10 mouse cellular contexts compared by ENCODE assay signal in genomic region chr14:54616226-54616825, GRCm38 (mm10). TPM values are rescaled to one million over a fixed set of nuclear protein-coding genes. Genes with fewer than 3 reads are reported as not detected.
DNase-seq lines count a peak whose midpoint lies in the region; ATAC-seq lines count a peak whose summit lies in the region.
"Had no signal": no experiment of that assay in that cellular context is flagged by ENCODE, and none has a peak within 500 bp of the region (broad histone marks: within the 10 kb centered on the region; RNA-seq: fewer than 3 reads in every experiment).

No protein-coding gene starts in this region.

- H3K9ac ChIP-seq in forebrain, embryonic 11.5 days (ENCODE audit: low read length) = no peak overlapping the region
- H3K9ac ChIP-seq in lung, embryonic 15.5 days = no peak overlapping the region
- H3K9ac ChIP-seq in hindbrain, embryonic 16.5 days (ENCODE audit: low read depth, low read length) = no peak overlapping the region
- H3K9ac ChIP-seq in neural tube, embryonic 15.5 days (replicated peaks) = no peak overlapping the region

- H3K36me3 ChIP-seq in forebrain, embryonic 10.5 days (replicated peaks) = peaks cover 48% of the 10 kb centered on the region
- peaks cover 3% of the 10 kb centered on the region; the same call in 1 of the 2 replicates for H3K36me3 ChIP-seq in forebrain, embryonic 11.5 days (ENCODE audit: control insufficient read depth, insufficient read depth, low read length)
- H3K36me3 ChIP-seq in lung, embryonic 15.5 days = peaks cover 37% of the 10 kb centered on the region
- H3K36me3 ChIP-seq in hindbrain, embryonic 16.5 days (ENCODE audit: control insufficient read depth, insufficient read depth, low read length) = peaks cover 12% of the 10 kb centered on the region
- peaks cover 32% of the 10 kb centered on the region for H3K36me3 ChIP-seq in neural tube, embryonic 15.5 days

- H3K4me3 ChIP-seq in forebrain, embryonic 10.5 days = peak overlapping the region; percentile 81
- H3K4me3 ChIP-seq in forebrain, embryonic 11.5 days (ENCODE audit: low read depth, low read length) = no peak overlapping the region
- H3K4me3 ChIP-seq in lung, embryonic 15.5 days = peak overlapping the region; percentile 89; the same call in 1 of the 2 replicates
- H3K4me3 ChIP-seq in hindbrain, embryonic 16.5 days (ENCODE audit: low read length) = no peak overlapping the region
- H3K4me3 ChIP-seq in neural tube, embryonic 15.5 days (replicated peaks) = peak overlapping the region; percentile 81; the same call in 1 of the 2 replicates

- WGBS in forebrain, embryonic 10.5 days = 92% methylated on average over 16 of the region's 16 CpGs
- WGBS in forebrain, embryonic 11.5 days = 94% methylated on average over 16 of the region's 16 CpGs
- 91% methylated on average over 16 of the region's 16 CpGs for WGBS in lung, embryonic 15.5 days
- WGBS in hindbrain, embryonic 16.5 days = 92% methylated on average over 16 of the region's 16 CpGs
- 90% methylated on average over 16 of the region's 16 CpGs for WGBS in neural tube, embryonic 15.5 days

- no peak overlapping the region for H3K4me2 ChIP-seq in forebrain, embryonic 11.5 days (ENCODE audit: low read depth, low read length, severe bottlenecking)
- no peak overlapping the region for H3K4me2 ChIP-seq in lung, embryonic 15.5 days
- H3K4me2 ChIP-seq in hindbrain, embryonic 16.5 days (ENCODE audit: low read length) = peak overlapping the region; percentile 77
- H3K4me2 ChIP-seq in neural tube, embryonic 15.5 days = peak overlapping the region; percentile 73

- no peak for DNase-seq in forebrain, embryonic 10.5 days (ENCODE audit: extremely low spot score, low spot score)
- DNase-seq in forebrain, embryonic 11.5 days (ENCODE audit: low spot score) = no peak
- DNase-seq in lung, adult 18-20 months = no peak
- DNase-seq in layer of hippocampus, adult 11-12 months (ENCODE audit: low spot score) = no peak
- DNase-seq in cerebellum, adult 9-10 months = no peak
- DNase-seq: heart, postnatal 10 days; layer of hippocampus, postnatal 36 days had no signal

- H3K4me1 ChIP-seq in forebrain, embryonic 10.5 days = peaks cover 13% of the 10 kb centered on the region
- no peaks in the 10 kb centered on the region for H3K4me1 ChIP-seq in forebrain, embryonic 11.5 days (replicated peaks; ENCODE audit: control insufficient read depth, insufficient read depth, low read length)
- peaks cover 12% of the 10 kb centered on the region for H3K4me1 ChIP-seq in lung, embryonic 15.5 days
- peaks cover 11% of the 10 kb centered on the region for H3K4me1 ChIP-seq in hindbrain, embryonic 16.5 days (ENCODE audit: control insufficient read depth, insufficient read depth, low read depth, low read length)
- peaks cover 26% of the 10 kb centered on the region for H3K4me1 ChIP-seq in neural tube, embryonic 15.5 days

- H3K27ac ChIP-seq in forebrain, embryonic 10.5 days = no peak overlapping the region
- H3K27ac ChIP-seq in forebrain, embryonic 11.5 days (ENCODE audit: low read depth, low read length) = no peak overlapping the region
- H3K27ac ChIP-seq in lung, embryonic 15.5 days = no peak overlapping the region
- H3K27ac ChIP-seq in hindbrain, embryonic 16.5 days (ENCODE audit: low read depth, low read length) = no peak overlapping the region
- no peak overlapping the region for H3K27ac ChIP-seq in neural tube, embryonic 15.5 days (replicated peaks)

- no peaks in the 10 kb centered on the region for H3K9me3 ChIP-seq in forebrain, embryonic 10.5 days
- no peaks in the 10 kb centered on the region for H3K9me3 ChIP-seq in forebrain, embryonic 11.5 days (ENCODE audit: control insufficient read depth, low read length)
- no peaks in the 10 kb centered on the region for H3K9me3 ChIP-seq in lung, embryonic 15.5 days
- H3K9me3 ChIP-seq in hindbrain, embryonic 16.5 days (ENCODE audit: control insufficient read depth, low read length) = no peaks in the 10 kb centered on the region
- no peaks in the 10 kb centered on the region for H3K9me3 ChIP-seq in neural tube, embryonic 15.5 days (replicated peaks)

- no peaks in the 10 kb centered on the region for H3K27me3 ChIP-seq in forebrain, embryonic 10.5 days (ENCODE audit: poor library complexity, severe bottlenecking)
- no peaks in the 10 kb centered on the region for H3K27me3 ChIP-seq in forebrain, embryonic 11.5 days (ENCODE audit: control insufficient read depth, insufficient read depth, low read length)
- H3K27me3 ChIP-seq in lung, embryonic 15.5 days = no peaks in the 10 kb centered on the region
- no peaks in the 10 kb centered on the region for H3K27me3 ChIP-seq in hindbrain, embryonic 16.5 days (replicated peaks; ENCODE audit: control insufficient read depth, insufficient read depth, low read length)
- no peaks in the 10 kb centered on the region for H3K27me3 ChIP-seq in neural tube, embryonic 15.5 days (replicated peaks)

- no peak for ATAC-seq in forebrain, embryonic 11.5 days (replicated peaks; ENCODE audit: low FRiP score)
- ATAC-seq in lung, embryonic 15.5 days (ENCODE audit: borderline replicate concordance, extremely low read depth, low FRiP score, low TSS enrichment) = no peak
- ATAC-seq in hindbrain, embryonic 16.5 days = no peak
- no peak for ATAC-seq in neural tube, embryonic 15.5 days (ENCODE audit: low FRiP score)

RNA-seq across cellular contexts. Expression of gene Psmb5, which starts 1.5 kb away (rescaled TPM):
- polyA plus RNA-seq in forebrain, embryonic 10.5 days (2016; fragmentation: Nextera tagmentation; extraction: Ambion mirVana) = 478 and 497 TPM in 2 replicates
- polyA plus RNA-seq in forebrain, embryonic 11.5 days (2014; fragmentation: Nextera tagmentation; extraction: Ambion mirVana) = 414 and 455 TPM in 2 replicates
- polyA plus RNA-seq in lung, embryonic 15.5 days (2015; fragmentation: Nextera tagmentation; extraction: Ambion mirVana) = 378 and 407 TPM in 2 replicates
- polyA plus RNA-seq in hindbrain, embryonic 16.5 days (2015; fragmentation: Nextera tagmentation; extraction: Ambion mirVana) = 445 and 467 TPM in 2 replicates
- 446 and 448 TPM in 2 replicates for polyA plus RNA-seq in neural tube, embryonic 15.5 days (2015; fragmentation: Nextera tagmentation; extraction: Ambion mirVana)

RNA-seq across cellular contexts. Expression of gene Psmb11, which starts 4.9 kb away (rescaled TPM):
- 0.05 and 0.12 TPM in 2 replicates for polyA plus RNA-seq in forebrain, embryonic 10.5 days (2016; fragmentation: Nextera tagmentation; extraction: Ambion mirVana)
- 0.05 TPM in 1 of 2 replicates, not detected in the other for polyA plus RNA-seq in forebrain, embryonic 11.5 days (2014; fragmentation: Nextera tagmentation; extraction: Ambion mirVana)
- polyA plus RNA-seq in lung, embryonic 15.5 days (2015; fragmentation: Nextera tagmentation; extraction: Ambion mirVana) = 0.94 and 4.7 TPM in 2 replicates
- 0.16 and 0.37 TPM in 2 replicates for polyA plus RNA-seq in hindbrain, embryonic 16.5 days (2015; fragmentation: Nextera tagmentation; extraction: Ambion mirVana)
- 0.04 and 27.8 TPM in 2 replicates for polyA plus RNA-seq in neural tube, embryonic 15.5 days (2015; fragmentation: Nextera tagmentation; extraction: Ambion mirVana)

RNA-seq across cellular contexts. Expression of gene 4931414P19Rik, which starts 10.5 kb away (rescaled TPM):
- 9.5 and 11.0 TPM in 2 replicates for polyA plus RNA-seq in forebrain, embryonic 10.5 days (2016; fragmentation: Nextera tagmentation; extraction: Ambion mirVana)
- 9.6 and 9.9 TPM in 2 replicates for polyA plus RNA-seq in forebrain, embryonic 11.5 days (2014; fragmentation: Nextera tagmentation; extraction: Ambion mirVana)
- polyA plus RNA-seq in lung, embryonic 15.5 days (2015; fragmentation: Nextera tagmentation; extraction: Ambion mirVana) = 8.6 and 8.8 TPM in 2 replicates
- polyA plus RNA-seq in hindbrain, embryonic 16.5 days (2015; fragmentation: Nextera tagmentation; extraction: Ambion mirVana) = 5.4 and 5.5 TPM in 2 replicates
- polyA plus RNA-seq in neural tube, embryonic 15.5 days (2015; fragmentation: Nextera tagmentation; extraction: Ambion mirVana) = 4.4 and 6.5 TPM in 2 replicates

RNA-seq across cellular contexts. Expression of gene Gm17606, which starts 24.4 kb away (rescaled TPM):
- polyA plus RNA-seq in forebrain, embryonic 10.5 days (2016; fragmentation: Nextera tagmentation; extraction: Ambion mirVana) = not detected in 2 replicates
- not detected in 2 replicates for polyA plus RNA-seq in forebrain, embryonic 11.5 days (2014; fragmentation: Nextera tagmentation; extraction: Ambion mirVana)
- not detected in 2 replicates for polyA plus RNA-seq in lung, embryonic 15.5 days (2015; fragmentation: Nextera tagmentation; extraction: Ambion mirVana)
- polyA plus RNA-seq in hindbrain, embryonic 16.5 days (2015; fragmentation: Nextera tagmentation; extraction: Ambion mirVana) = not detected in 2 replicates
- polyA plus RNA-seq in neural tube, embryonic 15.5 days (2015; fragmentation: Nextera tagmentation; extraction: Ambion mirVana) = not detected in 2 replicates

RNA-seq across cellular contexts. Expression of gene Cdh24, which starts 24.8 kb away (rescaled TPM):
- 4.7 and 5.4 TPM in 2 replicates for polyA plus RNA-seq in forebrain, embryonic 10.5 days (2016; fragmentation: Nextera tagmentation; extraction: Ambion mirVana)
- 10.5 and 12.3 TPM in 2 replicates for polyA plus RNA-seq in forebrain, embryonic 11.5 days (2014; fragmentation: Nextera tagmentation; extraction: Ambion mirVana)
- polyA plus RNA-seq in lung, embryonic 15.5 days (2015; fragmentation: Nextera tagmentation; extraction: Ambion mirVana) = 4.0 and 4.2 TPM in 2 replicates
- 9.5 and 10.3 TPM in 2 replicates for polyA plus RNA-seq in hindbrain, embryonic 16.5 days (2015; fragmentation: Nextera tagmentation; extraction: Ambion mirVana)
- polyA plus RNA-seq in neural tube, embryonic 15.5 days (2015; fragmentation: Nextera tagmentation; extraction: Ambion mirVana) = 13.2 and 14.0 TPM in 2 replicates

Comparison
In these comparisons a context has a peak if more than half of its experiments do, and no peak if none do; other contexts are left out.
1. H3K4me3 ChIP-seq: peak in forebrain, embryonic 10.5 days (single experiment), lung, embryonic 15.5 days (single experiment) and neural tube, embryonic 15.5 days (single experiment); none in forebrain, embryonic 11.5 days (single experiment) and hindbrain, embryonic 16.5 days (single experiment).
2. H3K4me2 ChIP-seq: peak in hindbrain, embryonic 16.5 days (single experiment) and neural tube, embryonic 15.5 days (single experiment); none in forebrain, embryonic 11.5 days (single experiment) and lung, embryonic 15.5 days (single experiment).